Mouse (Mus musculus) olfactory bulb, adult 2 months (tissue): ENCODE data around the gene Klf6.

Experiments used
- CTCF ChIP-seq: fragments of 200-500 bp; IDR thresholded peaks from 2 replicates; pipeline ENCODE4 v1.5.1; 2012; ENCODE audit warnings: low read depth, mild to moderate bottlenecking, low read length, moderate library complexity; ENCODE audit not compliant: insufficient read depth
- POLR2A ChIP-seq: fragments of 200-500 bp; IDR thresholded peaks from 2 replicates; pipeline ENCODE4 v1.6.1; 2012; ENCODE audit warnings: mild to moderate bottlenecking, low read depth, low read length, moderate library complexity; ENCODE audit not compliant: insufficient read depth

GRCm38 (mm10) chr13:5894910-5895309, 33.6 kb downstream of the Klf6 start:
- TF ChIP-seq CTCF (no peak), POLR2A (no peak)
